Mouse (Mus musculus): ENCODE measurements around the gene Rapgef6. TPM values are rescaled to one million over a fixed set of nuclear protein-coding genes. Genes with fewer than 3 reads are reported as not detected.

Rapgef6 gene
- total and polyA plus RNA-seq, 3 experiments = 11.2 to 15.9 (median 14.6) TPM

- no peak for DNase-seq
- H3K27ac ChIP-seq = no peak overlapping the region
- no peaks in the 10 kb centered on the region for H3K79me2 ChIP-seq (replicated peaks; ENCODE audit: control insufficient read depth, insufficient read depth, low read length)
- H3K36me3 ChIP-seq (ENCODE audit: control insufficient read depth, insufficient read depth, low read length) = no peaks in the 10 kb centered on the region
- 95% methylated on average over 2 of the region's 2 CpGs for WGBS
- intact Hi-C loops (cut with DNase I) = no loop called here
- TF ChIP-seq CTCF (IDR thresholded peaks at IDR 0.05) (no peak), EP300 (IDR thresholded peaks at IDR 0.05; ENCODE audit: insufficient read depth, low read depth, low read length) (no peak), POLR2A (IDR thresholded peaks at IDR 0.05; ENCODE audit: insufficient read depth, low read depth, low read length) (no peak)
- H3K27me3 ChIP-seq (ENCODE audit: control insufficient read depth, insufficient read depth, low read length) = no peaks in the 10 kb centered on the region
- no peak overlapping the region for H3K4me3 ChIP-seq
- H3K9ac ChIP-seq (ENCODE audit: low read depth, low read length) = no peak overlapping the region
- H3K4me1 ChIP-seq (ENCODE audit: control insufficient read depth, insufficient read depth, low read length) = no peaks in the 10 kb centered on the region
Measured at GRCm38 (mm10) chr11:54574741-54575140, 52.1 kb downstream of the Rapgef6 start.

GRCm38 (mm10) chr11:54592585-54592984 lies 69.9 kb downstream of the Rapgef6 start:
- no peaks in the 10 kb centered on the region for H3K27me3 ChIP-seq (ENCODE audit: control insufficient read depth, insufficient read depth, low read length)
- intact Hi-C loops (cut with DNase I) = no loop called here
- H3K4me3 ChIP-seq = no peak overlapping the region
- H3K79me2 ChIP-seq (replicated peaks; ENCODE audit: control insufficient read depth, insufficient read depth, low read length) = no peaks in the 10 kb centered on the region
- H3K27ac ChIP-seq = no peak overlapping the region
- H3K4me1 ChIP-seq (ENCODE audit: control insufficient read depth, insufficient read depth, low read length) = peaks cover 1% of the 10 kb centered on the region; the same call in 1 of the 2 replicates
- DNase-seq = no peak
- WGBS = 48% methylated on average over 3 of the region's 3 CpGs
- TF ChIP-seq CTCF (IDR thresholded peaks at IDR 0.05) (no peak), EP300 (IDR thresholded peaks at IDR 0.05; ENCODE audit: insufficient read depth, low read depth, low read length) (no peak), POLR2A (IDR thresholded peaks at IDR 0.05; ENCODE audit: insufficient read depth, low read depth, low read length) (no peak)
- H3K9ac ChIP-seq (ENCODE audit: low read depth, low read length) = no peak overlapping the region
- peaks cover 2% of the 10 kb centered on the region; the same call in 1 of the 2 replicates for H3K36me3 ChIP-seq (ENCODE audit: control insufficient read depth, insufficient read depth, low read length)

- WGBS = 76% methylated on average over 2 of the region's 2 CpGs
- Histone ChIP-seq H3K27me3 (ENCODE audit: control insufficient read depth, insufficient read depth, low read length) (no peaks in the 10 kb centered on the region), H3K4me1 (ENCODE audit: control insufficient read depth, insufficient read depth, low read length) (peaks cover 1% of the 10 kb centered on the region), H3K4me3 (no peak overlapping the region), H3K36me3 (ENCODE audit: control insufficient read depth, insufficient read depth, low read length) (peaks cover 2% of the 10 kb centered on the region; the same call in 1 of the 2 replicates), H3K9ac (ENCODE audit: low read depth, low read length) (no peak overlapping the region), H3K79me2 (replicated peaks; ENCODE audit: control insufficient read depth, insufficient read depth, low read length) (no peaks in the 10 kb centered on the region), H3K27ac (no peak overlapping the region)
- TF ChIP-seq CTCF (IDR thresholded peaks at IDR 0.05) (no peak), POLR2A (IDR thresholded peaks at IDR 0.05; ENCODE audit: insufficient read depth, low read depth, low read length) (no peak), EP300 (IDR thresholded peaks at IDR 0.05; ENCODE audit: insufficient read depth, low read depth, low read length) (no peak)
- no peak for DNase-seq
- intact Hi-C loops (cut with DNase I) = no loop called here
Measured at GRCm38 (mm10) chr11:54594049-54594448, 71.4 kb downstream of the Rapgef6 start.

GRCm38 (mm10) chr11:54595053-54595452 lies 72.4 kb downstream of the Rapgef6 start:
- H3K79me2 ChIP-seq (replicated peaks; ENCODE audit: control insufficient read depth, insufficient read depth, low read length) = no peaks in the 10 kb centered on the region
- H3K36me3 ChIP-seq (ENCODE audit: control insufficient read depth, insufficient read depth, low read length) = peaks cover 2% of the 10 kb centered on the region; the same call in 1 of the 2 replicates
- no peak overlapping the region for H3K9ac ChIP-seq (ENCODE audit: low read depth, low read length)
- DNase-seq = no peak
- H3K4me1 ChIP-seq (ENCODE audit: control insufficient read depth, insufficient read depth, low read length) = peaks cover 1% of the 10 kb centered on the region
- H3K4me3 ChIP-seq = no peak overlapping the region
- H3K27me3 ChIP-seq (ENCODE audit: control insufficient read depth, insufficient read depth, low read length) = no peaks in the 10 kb centered on the region
- no peak overlapping the region for H3K27ac ChIP-seq
- WGBS = 48% methylated on average over 4 of the region's 4 CpGs
- intact Hi-C loops (cut with DNase I) = no loop called here
- no peak for TF ChIP-seq EP300 (IDR thresholded peaks at IDR 0.05; ENCODE audit: insufficient read depth, low read depth, low read length)
- TF ChIP-seq CTCF (IDR thresholded peaks at IDR 0.05) = no peak
- no peak for TF ChIP-seq POLR2A (IDR thresholded peaks at IDR 0.05; ENCODE audit: insufficient read depth, low read depth, low read length)

- Histone ChIP-seq H3K36me3 (ENCODE audit: control insufficient read depth, insufficient read depth, low read length) (peaks cover 2% of the 10 kb centered on the region; the same call in 1 of the 2 replicates), H3K27me3 (ENCODE audit: control insufficient read depth, insufficient read depth, low read length) (no peaks in the 10 kb centered on the region), H3K4me1 (ENCODE audit: control insufficient read depth, insufficient read depth, low read length) (peaks cover 1% of the 10 kb centered on the region), H3K4me3 (no peak overlapping the region), H3K9ac (ENCODE audit: low read depth, low read length) (no peak overlapping the region), H3K79me2 (replicated peaks; ENCODE audit: control insufficient read depth, insufficient read depth, low read length) (no peaks in the 10 kb centered on the region), H3K27ac (no peak overlapping the region)
- WGBS = 86% methylated on average over 8 of the region's 8 CpGs
- TF ChIP-seq POLR2A (IDR thresholded peaks at IDR 0.05; ENCODE audit: insufficient read depth, low read depth, low read length) (no peak), CTCF (IDR thresholded peaks at IDR 0.05) (no peak), EP300 (IDR thresholded peaks at IDR 0.05; ENCODE audit: insufficient read depth, low read depth, low read length) (no peak)
- DNase-seq = no peak
- intact Hi-C loops (cut with DNase I) = no loop called here
Measured at GRCm38 (mm10) chr11:54595905-54596555, 73.4 kb downstream of the Rapgef6 start.

- intact Hi-C loops (cut with DNase I) = no loop called here
- DNase-seq = no peak
- Histone ChIP-seq H3K36me3 (ENCODE audit: control insufficient read depth, insufficient read depth, low read length) (no peaks in the 10 kb centered on the region), H3K9ac (ENCODE audit: low read depth, low read length) (no peak overlapping the region), H3K27me3 (ENCODE audit: control insufficient read depth, insufficient read depth, low read length) (no peaks in the 10 kb centered on the region), H3K79me2 (replicated peaks; ENCODE audit: control insufficient read depth, insufficient read depth, low read length) (no peaks in the 10 kb centered on the region), H3K27ac (no peak overlapping the region), H3K4me1 (ENCODE audit: control insufficient read depth, insufficient read depth, low read length) (no peaks in the 10 kb centered on the region; the same call in 1 of the 2 replicates), H3K4me3 (no peak overlapping the region)
- no peak for TF ChIP-seq POLR2A (IDR thresholded peaks at IDR 0.05; ENCODE audit: insufficient read depth, low read depth, low read length)
- WGBS = 54% methylated on average over 1 of the region's 1 CpGs
Measured at GRCm38 (mm10) chr11:54597902-54598447, 75.3 kb downstream of the Rapgef6 start.

Data from heart, adult 2 months (tissue).